Mouse (Mus musculus): ENCODE measurements at regions not wholly inside any gene's neighbourhood (a gene's known extent, or its start where the extent isn't known, plus 50 kb on each side); places are given as distances from the start of the nearest gene placed in this dataset.

DNA sequence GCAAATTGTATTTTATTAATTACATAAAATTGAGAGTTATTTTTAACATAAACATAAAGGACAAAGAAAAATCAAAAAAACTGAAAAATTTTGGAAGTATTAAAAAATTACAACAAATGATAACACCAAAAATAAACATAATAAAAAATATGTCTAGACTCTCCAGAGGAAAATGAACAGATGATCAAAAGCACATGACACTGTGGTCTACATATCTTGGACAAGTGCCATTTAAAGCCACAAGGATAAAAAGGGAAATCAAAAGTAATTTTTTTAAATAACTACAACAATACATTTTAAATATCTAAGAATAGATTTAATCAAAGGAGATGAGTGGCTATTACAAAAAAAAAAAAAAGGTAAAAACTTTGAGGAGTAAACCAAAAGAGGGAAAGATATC is 755.6 kb downstream of the Hace1 start:
- no peak for TF ChIP-seq POLR2A (IDR thresholded peaks at IDR 0.05; ENCODE audit: low read depth, low read length)
- no peak for TF ChIP-seq CTCF (IDR thresholded peaks at IDR 0.05; ENCODE audit: borderline replicate concordance, insufficient read depth, low read length)
- no peak overlapping the region for H3K4me3 ChIP-seq (ENCODE audit: insufficient read depth, low read length)
- H3K4me1 ChIP-seq (ENCODE audit: control insufficient read depth, insufficient read depth, low read length), result no peaks in the 10 kb centered on the region
- no peak overlapping the region for H3K27ac ChIP-seq (ENCODE audit: insufficient read depth, low read length)

DNA sequence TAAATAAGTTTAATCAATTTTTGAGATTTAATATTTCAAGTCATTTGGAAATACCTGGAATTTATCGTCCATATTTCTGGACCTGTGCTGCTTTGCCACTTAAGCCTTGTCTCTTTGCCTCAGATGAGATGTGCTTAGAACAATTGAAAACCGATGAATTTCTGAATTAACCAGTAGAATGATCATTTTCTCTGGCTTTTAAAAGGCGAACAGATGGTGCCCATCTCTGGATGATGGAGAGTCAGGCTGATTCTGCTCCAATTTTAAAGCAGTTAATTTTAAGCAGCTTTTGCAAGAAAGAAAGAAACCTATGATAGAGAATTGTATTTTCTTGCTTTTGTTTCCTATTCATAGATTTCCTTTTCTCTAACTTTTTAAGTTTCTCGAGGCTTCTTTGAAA is 767.7 kb downstream of the Hace1 start:
- H3K4me1 ChIP-seq (ENCODE audit: control insufficient read depth, insufficient read depth, low read length), result no peaks in the 10 kb centered on the region
- no peak overlapping the region for H3K4me3 ChIP-seq (ENCODE audit: insufficient read depth, low read length)
- no peak overlapping the region for H3K27ac ChIP-seq (ENCODE audit: insufficient read depth, low read length)
- TF ChIP-seq POLR2A (IDR thresholded peaks at IDR 0.05; ENCODE audit: low read depth, low read length), result no peak
- no peak for TF ChIP-seq CTCF (IDR thresholded peaks at IDR 0.05; ENCODE audit: borderline replicate concordance, insufficient read depth, low read length)

DNA sequence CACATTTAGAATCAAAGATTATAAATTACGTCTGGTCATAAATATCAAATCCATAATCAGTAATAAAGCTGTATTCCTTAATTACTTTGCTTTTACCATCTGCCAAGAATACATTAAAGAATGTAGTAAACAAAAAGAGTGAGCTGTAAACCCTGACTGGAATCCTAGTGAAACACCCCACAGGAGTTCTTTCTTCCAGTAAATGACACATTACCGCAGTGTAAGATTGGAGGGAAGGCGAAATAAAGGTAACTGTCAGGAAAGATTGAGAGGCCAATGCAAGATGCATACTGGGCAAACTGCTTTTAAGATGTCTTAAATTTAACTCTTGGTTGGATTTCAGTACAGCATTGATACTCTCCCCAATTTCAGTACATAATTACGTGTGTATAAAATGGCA is 772.0 kb downstream of the Hace1 start:
- Histone ChIP-seq H3K4me1 (ENCODE audit: control insufficient read depth, insufficient read depth, low read length) (no peaks in the 10 kb centered on the region), H3K27ac (ENCODE audit: insufficient read depth, low read length) (no peak overlapping the region), H3K4me3 (ENCODE audit: insufficient read depth, low read length) (no peak overlapping the region)
- TF ChIP-seq POLR2A (IDR thresholded peaks at IDR 0.05; ENCODE audit: low read depth, low read length) (no peak), CTCF (IDR thresholded peaks at IDR 0.05; ENCODE audit: borderline replicate concordance, insufficient read depth, low read length) (no peak)

DNA sequence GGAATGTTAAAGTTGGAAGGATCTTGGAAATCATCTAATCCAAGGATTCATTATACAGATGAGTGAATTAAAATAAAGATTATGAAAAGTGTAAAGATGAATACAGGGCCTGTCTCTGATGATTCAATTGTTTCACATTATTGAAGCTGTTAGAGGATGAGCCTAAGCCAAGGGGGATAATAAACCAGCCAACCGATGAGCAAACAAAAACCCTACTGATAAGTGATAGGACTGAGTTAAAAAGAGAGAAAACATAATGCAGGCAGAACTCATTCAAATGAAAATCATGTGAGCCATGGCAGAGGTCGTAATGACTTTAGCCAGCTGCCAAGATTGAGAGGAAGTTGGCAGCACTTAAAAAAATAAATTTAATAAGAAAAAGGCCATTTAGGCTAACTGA is 772.6 kb downstream of the Hace1 start:
- Histone ChIP-seq H3K27ac (ENCODE audit: insufficient read depth, low read length) (no peak overlapping the region), H3K4me3 (ENCODE audit: insufficient read depth, low read length) (no peak overlapping the region), H3K4me1 (ENCODE audit: control insufficient read depth, insufficient read depth, low read length) (no peaks in the 10 kb centered on the region)
- no peak for TF ChIP-seq CTCF (IDR thresholded peaks at IDR 0.05; ENCODE audit: borderline replicate concordance, insufficient read depth, low read length)
- TF ChIP-seq POLR2A (IDR thresholded peaks at IDR 0.05; ENCODE audit: low read depth, low read length), result no peak

DNA sequence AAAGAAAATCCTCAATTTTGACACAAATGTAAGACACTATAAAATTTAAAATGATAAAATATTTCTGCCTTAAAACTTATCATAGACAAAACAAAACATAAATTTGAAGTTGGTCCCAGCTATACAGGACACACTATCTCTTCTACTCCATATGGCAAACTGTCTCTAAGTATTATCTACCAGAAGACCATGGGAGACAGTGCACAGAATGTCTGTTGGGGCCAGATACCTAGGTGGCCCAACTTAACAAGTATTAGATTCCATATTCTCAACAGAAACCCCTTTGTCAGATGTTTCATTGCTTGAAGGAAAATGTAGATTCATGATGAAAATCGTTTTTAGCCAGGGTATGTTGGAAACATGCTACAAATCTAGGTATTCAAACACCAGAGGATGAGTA is 779.1 kb downstream of the Hace1 start:
- no peaks in the 10 kb centered on the region for H3K4me1 ChIP-seq (ENCODE audit: control insufficient read depth, insufficient read depth, low read length)
- no peak overlapping the region for H3K27ac ChIP-seq (ENCODE audit: insufficient read depth, low read length)
- no peak overlapping the region for H3K4me3 ChIP-seq (ENCODE audit: insufficient read depth, low read length)
- TF ChIP-seq POLR2A (IDR thresholded peaks at IDR 0.05; ENCODE audit: low read depth, low read length) (no peak), CTCF (IDR thresholded peaks at IDR 0.05; ENCODE audit: borderline replicate concordance, insufficient read depth, low read length) (no peak)

DNA sequence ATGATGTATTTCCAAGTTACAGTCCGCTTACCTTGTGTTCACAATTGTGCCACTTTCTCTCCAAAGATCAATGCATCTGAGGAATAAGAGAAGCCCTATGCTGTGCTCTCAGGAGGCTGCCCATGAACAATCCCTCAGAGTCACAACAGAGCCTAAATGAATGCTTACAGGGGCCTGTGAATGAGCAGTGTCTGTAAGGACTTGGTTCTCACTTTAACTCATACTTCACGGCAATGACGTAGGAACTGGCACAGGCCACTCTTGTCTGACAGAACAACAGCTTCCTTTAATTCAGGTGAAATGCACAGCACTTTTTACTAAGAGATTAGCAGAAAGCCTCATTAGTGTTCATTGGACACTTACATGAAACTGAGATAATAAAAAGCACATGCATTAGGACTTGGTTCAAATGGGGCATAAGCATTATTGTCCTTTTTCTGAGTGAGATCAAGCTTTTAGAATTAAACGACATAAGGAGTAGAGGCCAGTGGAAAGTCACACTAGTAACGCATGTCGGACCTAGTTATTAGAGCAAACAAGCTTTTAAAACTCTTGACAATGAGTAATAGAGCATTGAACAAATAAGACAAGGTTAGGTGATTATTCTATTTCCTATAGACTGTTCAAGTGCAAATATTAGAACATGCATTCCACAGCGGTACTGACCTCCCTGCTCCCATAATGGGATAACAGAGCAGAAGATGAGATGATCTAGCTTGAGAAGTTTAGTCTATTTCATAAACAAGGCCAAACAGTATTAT is 796.3 kb downstream of the Hace1 start:
- Histone ChIP-seq H3K4me1 (ENCODE audit: control insufficient read depth, insufficient read depth, low read length) (no peaks in the 10 kb centered on the region), H3K4me3 (ENCODE audit: insufficient read depth, low read length) (no peak overlapping the region), H3K27ac (ENCODE audit: insufficient read depth, low read length) (no peak overlapping the region)
- no peak for TF ChIP-seq POLR2A (IDR thresholded peaks at IDR 0.05; ENCODE audit: low read depth, low read length)
- TF ChIP-seq CTCF (IDR thresholded peaks at IDR 0.05; ENCODE audit: borderline replicate concordance, insufficient read depth, low read length), result no peak

DNA sequence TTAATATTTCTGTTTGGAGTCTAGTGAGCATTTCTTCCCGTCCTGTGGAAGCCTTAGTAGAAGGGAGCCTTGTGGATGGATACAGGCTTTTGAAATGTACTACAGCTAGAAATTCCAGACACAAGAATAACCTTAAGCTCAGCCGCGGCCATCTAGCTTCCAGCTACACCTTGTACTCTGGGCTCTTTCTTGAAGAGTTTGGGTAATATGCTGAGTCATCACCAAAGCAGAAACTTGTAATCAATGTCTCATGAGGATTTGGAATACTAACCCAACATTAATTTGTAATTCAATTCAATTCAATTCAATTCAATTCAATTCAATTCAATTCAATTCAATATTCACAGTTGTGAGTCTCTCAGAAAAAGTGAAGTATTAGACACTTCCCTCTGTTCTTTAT is 797.0 kb downstream of the Hace1 start:
- no peak overlapping the region for H3K4me3 ChIP-seq (ENCODE audit: insufficient read depth, low read length)
- no peaks in the 10 kb centered on the region for H3K4me1 ChIP-seq (ENCODE audit: control insufficient read depth, insufficient read depth, low read length)
- no peak overlapping the region for H3K27ac ChIP-seq (ENCODE audit: insufficient read depth, low read length)
- TF ChIP-seq POLR2A (IDR thresholded peaks at IDR 0.05; ENCODE audit: low read depth, low read length) (no peak), CTCF (IDR thresholded peaks at IDR 0.05; ENCODE audit: borderline replicate concordance, insufficient read depth, low read length) (no peak)

DNA sequence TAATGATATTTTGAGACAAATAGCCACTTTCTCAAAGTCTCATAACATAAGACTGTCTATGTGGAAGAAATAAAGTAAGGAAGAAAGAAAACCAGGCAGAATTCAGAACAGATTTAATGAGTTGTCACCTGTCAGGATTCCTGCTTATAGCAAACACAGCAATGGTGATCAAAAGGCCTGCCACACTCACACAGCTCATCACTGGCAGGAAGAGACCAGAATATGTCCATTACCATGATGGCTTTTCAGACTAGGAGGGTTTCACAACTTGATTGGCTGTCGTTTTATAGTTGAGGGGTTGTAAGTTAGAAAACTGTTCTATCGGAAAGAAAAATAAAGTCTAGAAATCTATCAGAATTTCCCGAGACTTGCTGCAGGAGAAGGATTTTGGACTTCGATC is 819.5 kb downstream of the Hace1 start:
- Histone ChIP-seq H3K4me3 (ENCODE audit: insufficient read depth, low read length) (no peak overlapping the region), H3K27ac (ENCODE audit: insufficient read depth, low read length) (no peak overlapping the region), H3K4me1 (ENCODE audit: control insufficient read depth, insufficient read depth, low read length) (no peaks in the 10 kb centered on the region)
- TF ChIP-seq POLR2A (IDR thresholded peaks at IDR 0.05; ENCODE audit: low read depth, low read length) (no peak), CTCF (IDR thresholded peaks at IDR 0.05; ENCODE audit: borderline replicate concordance, insufficient read depth, low read length) (no peak)

DNA sequence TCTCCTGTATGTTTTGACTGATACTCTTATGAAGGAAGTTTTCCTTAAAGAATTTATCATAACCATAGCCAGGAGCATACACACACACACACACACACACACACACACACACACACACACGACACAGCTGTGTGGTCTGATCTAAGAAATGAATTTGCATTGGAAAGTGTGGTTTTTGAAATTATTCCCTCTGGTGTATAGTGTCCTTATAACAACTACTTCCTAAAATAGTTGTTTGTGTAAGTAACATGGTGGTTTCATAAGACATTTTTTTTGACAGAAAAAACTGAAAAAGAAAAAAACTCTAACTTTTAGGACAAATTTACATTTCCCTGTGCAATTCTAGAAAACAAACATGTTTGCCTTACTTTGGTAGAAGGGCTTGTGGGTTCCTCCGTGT is 826.3 kb downstream of the Hace1 start:
- H3K4me3 ChIP-seq (ENCODE audit: insufficient read depth, low read length), result no peak overlapping the region
- H3K27ac ChIP-seq (ENCODE audit: insufficient read depth, low read length), result no peak overlapping the region
- H3K4me1 ChIP-seq (ENCODE audit: control insufficient read depth, insufficient read depth, low read length), result no peaks in the 10 kb centered on the region
- TF ChIP-seq CTCF (IDR thresholded peaks at IDR 0.05; ENCODE audit: borderline replicate concordance, insufficient read depth, low read length), result no peak
- TF ChIP-seq POLR2A (IDR thresholded peaks at IDR 0.05; ENCODE audit: low read depth, low read length), result no peak
